Mouse (Mus musculus): ENCODE data around the gene Gmip. TPM values are rescaled to one million over a fixed set of nuclear protein-coding genes. Genes with fewer than 3 reads are reported as not detected.

Gmip gene
- polyA plus RNA-seq (2016; fragmentation: Nextera tagmentation; extraction: Ambion mirVana): 19.6 and 20.2 TPM in 2 replicates

GRCm38 (mm10) chr8:69808094-69808863, at the start of gene Gmip:
TSS of gene Gmip (plus strand) at chr8:69808679.
- no peaks in the 10 kb centered on the region for H3K27me3 ChIP-seq
- H3K4me3 ChIP-seq: peak within 1 kb of the TSS; percentile 51
- H3K9ac ChIP-seq (replicated peaks): peak within 1 kb of the TSS; percentile 81
- whole genome bisulfite sequencing: 7% methylated on average over 28 of the region's 28 CpGs
- H3K4me1 ChIP-seq: peaks cover 16% of the 10 kb centered on the region
- no peaks in the 10 kb centered on the region for H3K9me3 ChIP-seq
- H3K27ac ChIP-seq (replicated peaks): peak within 1 kb of the TSS; percentile 66
- H3K4me2 ChIP-seq (replicated peaks): peak within 1 kb of the TSS; percentile 86
- peak; percentile 80 for ATAC-seq (ENCODE audit: low FRiP score, low read depth)
- peaks cover 64% of the 10 kb centered on the region for H3K36me3 ChIP-seq

- no peak overlapping the region for H3K9ac ChIP-seq (replicated peaks)
- no peaks in the 10 kb centered on the region for H3K9me3 ChIP-seq
- H3K4me1 ChIP-seq: no peaks in the 10 kb centered on the region
- no peak for ATAC-seq (ENCODE audit: low FRiP score, low read depth)
- 87% methylated on average over 4 of the region's 4 CpGs for WGBS
- H3K27ac ChIP-seq (replicated peaks): no peak overlapping the region
- H3K36me3 ChIP-seq: peaks cover 68% of the 10 kb centered on the region
- H3K27me3 ChIP-seq: no peaks in the 10 kb centered on the region
- H3K4me2 ChIP-seq (replicated peaks): no peak overlapping the region
- H3K4me3 ChIP-seq: no peak overlapping the region
Measured at GRCm38 (mm10) chr8:69761814-69762445, 46.5 kb upstream of the Gmip start.

GRCm38 (mm10) chr8:69771221-69771620, 37.3 kb upstream of the Gmip start:
- Histone ChIP-seq H3K27me3 (no peaks in the 10 kb centered on the region), H3K27ac (replicated peaks) (no peak overlapping the region), H3K9me3 (no peaks in the 10 kb centered on the region), H3K9ac (replicated peaks) (no peak overlapping the region), H3K4me2 (replicated peaks) (no peak overlapping the region), H3K4me3 (no peak overlapping the region), H3K36me3 (peaks cover 44% of the 10 kb centered on the region), H3K4me1 (peaks cover 26% of the 10 kb centered on the region)
- WGBS: 90% methylated on average over 9 of the region's 9 CpGs
- no peak for ATAC-seq (ENCODE audit: low FRiP score, low read depth)

- ATAC-seq (ENCODE audit: low FRiP score, low read depth): no peak
- 97% methylated on average over 2 of the region's 2 CpGs for WGBS
- Histone ChIP-seq H3K9me3 (no peaks in the 10 kb centered on the region), H3K4me2 (replicated peaks) (peak overlapping the region; percentile 13; the same call in 1 of the 2 replicates), H3K36me3 (peaks cover 36% of the 10 kb centered on the region), H3K27me3 (no peaks in the 10 kb centered on the region), H3K4me1 (peaks cover 26% of the 10 kb centered on the region), H3K9ac (replicated peaks) (peak overlapping the region; percentile 39), H3K4me3 (no peak overlapping the region), H3K27ac (replicated peaks) (no peak overlapping the region)
Measured at GRCm38 (mm10) chr8:69772106-69772505, 36.4 kb upstream of the Gmip start.

DNA sequence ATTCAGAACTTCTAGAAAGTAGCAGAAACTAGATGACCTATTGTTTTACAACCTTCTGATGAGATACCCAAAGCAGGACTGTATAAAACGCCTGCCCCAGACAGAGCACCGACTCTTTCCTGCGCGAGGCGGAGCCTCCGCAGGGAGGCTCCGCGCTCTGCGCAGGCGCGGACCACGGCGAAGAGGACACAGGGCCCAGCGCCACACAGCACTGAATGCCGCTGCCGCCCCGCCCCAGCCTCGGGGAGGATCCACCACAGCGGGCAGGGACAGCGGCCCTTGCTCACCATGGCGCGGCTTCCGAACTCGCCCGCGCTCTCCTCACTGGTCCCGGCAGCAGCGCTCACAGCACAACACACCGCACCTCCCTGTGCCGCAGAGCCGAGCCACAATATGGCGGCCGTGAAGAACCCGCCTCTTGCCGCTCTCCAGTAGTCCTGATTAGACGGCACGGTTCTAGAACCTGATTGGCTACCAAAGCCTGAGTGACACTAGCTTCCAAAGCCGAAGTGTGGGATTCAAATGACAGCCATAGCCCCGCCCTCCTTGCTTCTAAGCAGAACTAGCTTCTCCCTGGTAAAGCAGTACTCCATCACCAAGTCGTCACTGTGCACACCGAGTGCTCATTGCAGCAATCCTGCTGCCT, 33.9 kb upstream of the Gmip start, which contains the start of gene Gm20422:
TSS of gene Gm20422 (minus strand) at position 384 of the 646 bp plus-strand sequence.
- peaks cover 11% of the 10 kb centered on the region; the same call in 1 of the 2 replicates for H3K36me3 ChIP-seq
- no peaks in the 10 kb centered on the region for H3K9me3 ChIP-seq
- peak within 1 kb of the TSS; percentile 68 for H3K4me2 ChIP-seq (replicated peaks)
- H3K4me3 ChIP-seq: peak within 1 kb of the TSS; percentile 84
- peak within 1 kb of the TSS; percentile 99 for H3K27ac ChIP-seq (replicated peaks)
- no peaks in the 10 kb centered on the region for H3K27me3 ChIP-seq
- peak within 1 kb of the TSS; percentile 90 for H3K9ac ChIP-seq (replicated peaks)
- peaks cover 26% of the 10 kb centered on the region for H3K4me1 ChIP-seq
- WGBS: under 1% methylated on average over 39 of the region's 41 CpGs
- peak; percentile 99 for ATAC-seq (ENCODE audit: low FRiP score, low read depth)

DNA sequence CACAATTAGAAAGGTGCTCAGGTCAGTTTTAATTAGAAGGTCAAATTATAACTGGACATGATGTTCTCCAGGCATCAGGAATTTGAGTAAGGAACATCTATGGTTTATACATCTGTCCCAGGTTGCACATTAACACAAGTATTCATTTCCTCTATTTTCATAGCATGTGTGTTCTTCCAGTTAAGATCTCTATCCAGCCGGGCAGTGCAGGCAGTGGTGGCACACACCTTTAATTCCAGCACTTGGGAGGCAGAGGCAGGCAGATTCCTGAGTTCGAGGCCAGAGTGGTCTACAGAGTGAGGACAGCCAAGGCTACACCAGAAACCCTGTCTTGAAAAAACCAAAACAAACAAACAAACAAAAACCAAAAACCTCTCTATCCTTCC, 33.3 kb upstream of the Gmip start:
- Histone ChIP-seq H3K36me3 (0 out of 2 replicates have a peak, but pooled peaks cover 6% of the 10 kb centered on the region), H3K27ac (replicated peaks) (peak overlapping the region; percentile 99), H3K9me3 (no peaks in the 10 kb centered on the region), H3K4me1 (peaks cover 26% of the 10 kb centered on the region), H3K27me3 (no peaks in the 10 kb centered on the region), H3K4me2 (replicated peaks) (peak overlapping the region; percentile 46), H3K9ac (replicated peaks) (peak overlapping the region; percentile 90; the same call in 1 of the 2 replicates), H3K4me3 (peak overlapping the region; percentile 84)
- no peak; the same call in 1 of the 2 replicates for ATAC-seq (ENCODE audit: low FRiP score, low read depth)
- WGBS: 61% methylated on average over 2 of the region's 2 CpGs

DNA sequence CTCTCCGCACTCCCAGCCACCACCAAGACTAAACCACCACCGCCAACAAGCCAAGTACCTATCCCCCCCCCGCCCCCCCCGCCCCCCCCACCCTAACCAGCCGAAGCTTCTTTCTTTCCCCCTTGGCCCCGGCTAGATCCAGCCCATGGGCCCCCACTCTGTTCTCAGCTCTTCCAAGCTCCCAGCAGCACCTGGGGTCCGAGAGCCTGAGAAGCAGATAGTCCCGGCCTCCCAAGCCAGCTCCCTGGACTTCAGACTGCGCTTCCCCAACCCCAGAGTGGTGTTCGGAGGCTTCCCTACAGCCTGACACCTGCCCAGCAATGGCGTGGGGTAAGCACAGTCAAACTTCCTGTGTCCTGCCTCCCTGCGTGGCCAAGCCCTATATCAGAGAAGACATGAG, 31.4 kb upstream of the Gmip start:
- Histone ChIP-seq H3K27me3 (no peaks in the 10 kb centered on the region), H3K27ac (replicated peaks) (no peak overlapping the region), H3K9me3 (no peaks in the 10 kb centered on the region), H3K9ac (replicated peaks) (no peak overlapping the region), H3K4me3 (no peak overlapping the region), H3K36me3 (no peaks in the 10 kb centered on the region), H3K4me1 (peaks cover 20% of the 10 kb centered on the region), H3K4me2 (replicated peaks) (no peak overlapping the region)
- WGBS: 68% methylated on average over 11 of the region's 12 CpGs
- no peak for ATAC-seq (ENCODE audit: low FRiP score, low read depth)

GRCm38 (mm10) chr8:69789105-69789504, 19.4 kb upstream of the Gmip start:
- 88% methylated on average over 5 of the region's 5 CpGs for WGBS
- H3K4me2 ChIP-seq (replicated peaks): no peak overlapping the region
- H3K4me3 ChIP-seq: no peak overlapping the region
- H3K36me3 ChIP-seq: peaks cover 10% of the 10 kb centered on the region
- H3K4me1 ChIP-seq: peaks cover 19% of the 10 kb centered on the region
- H3K9me3 ChIP-seq: no peaks in the 10 kb centered on the region
- H3K27me3 ChIP-seq: no peaks in the 10 kb centered on the region
- H3K9ac ChIP-seq (replicated peaks): no peak overlapping the region
- ATAC-seq (ENCODE audit: low FRiP score, low read depth): no peak
- no peak overlapping the region for H3K27ac ChIP-seq (replicated peaks)

GRCm38 (mm10) chr8:69789731-69790130, 18.7 kb upstream of the Gmip start:
- no peak for ATAC-seq (ENCODE audit: low FRiP score, low read depth)
- peaks cover 19% of the 10 kb centered on the region for H3K4me1 ChIP-seq
- no peaks in the 10 kb centered on the region for H3K27me3 ChIP-seq
- no peaks in the 10 kb centered on the region for H3K9me3 ChIP-seq
- no peak overlapping the region for H3K27ac ChIP-seq (replicated peaks)
- WGBS: 69% methylated on average over 5 of the region's 5 CpGs
- H3K36me3 ChIP-seq: peaks cover 16% of the 10 kb centered on the region
- no peak overlapping the region for H3K4me2 ChIP-seq (replicated peaks)
- H3K9ac ChIP-seq (replicated peaks): no peak overlapping the region
- no peak overlapping the region for H3K4me3 ChIP-seq

- WGBS: 32% methylated on average over 11 of the region's 11 CpGs
- Histone ChIP-seq H3K4me1 (peaks cover 19% of the 10 kb centered on the region), H3K9ac (replicated peaks) (peak overlapping the region; percentile 95), H3K27me3 (no peaks in the 10 kb centered on the region), H3K9me3 (no peaks in the 10 kb centered on the region), H3K4me3 (peak overlapping the region; percentile 88), H3K36me3 (peaks cover 22% of the 10 kb centered on the region), H3K4me2 (replicated peaks) (peak overlapping the region; percentile 88), H3K27ac (replicated peaks) (peak overlapping the region; percentile 70)
- ATAC-seq (ENCODE audit: low FRiP score, low read depth): no peak
Measured at GRCm38 (mm10) chr8:69790364-69790763, 18.1 kb upstream of the Gmip start.

DNA sequence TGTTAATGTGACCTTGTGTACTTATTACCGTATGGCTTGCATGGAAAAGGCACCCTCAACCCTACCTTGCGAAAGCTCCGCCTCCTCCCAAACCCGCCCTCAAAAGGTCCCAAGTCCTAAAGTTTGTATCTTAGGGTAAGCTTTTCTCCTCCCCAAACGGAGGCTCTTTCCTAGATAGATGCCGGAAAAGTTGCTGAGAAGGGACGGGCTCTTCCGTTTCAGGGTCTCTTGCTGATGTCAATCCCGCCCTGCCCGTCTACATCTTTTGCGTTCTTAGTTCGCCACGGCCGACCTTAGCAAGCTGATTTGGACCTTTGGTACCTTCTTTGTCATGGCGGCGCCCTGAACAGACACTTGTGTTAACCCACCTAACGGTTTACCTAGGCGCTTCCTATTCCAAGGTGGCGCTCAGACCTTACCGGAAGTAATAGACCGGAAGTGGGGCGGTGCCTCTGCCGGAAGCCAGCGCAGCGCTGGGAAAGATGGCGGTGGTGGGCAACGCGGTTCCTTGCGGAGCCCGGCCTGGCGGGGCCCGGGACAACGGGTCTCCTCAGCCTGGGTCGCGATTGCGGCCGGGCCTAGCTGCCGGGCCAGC, 17.6 kb upstream of the Gmip start, which contains the start of the genes Atp13a1 and Zfp866:
TSS of gene Atp13a1 (plus strand) at position 391 of the 595 bp plus-strand sequence.
TSS of gene Zfp866 (minus strand) at position 406 of the 595 bp plus-strand sequence.
- Histone ChIP-seq H3K9ac (replicated peaks) (peak within 1 kb of the TSS; percentile 95), H3K36me3 (peaks cover 27% of the 10 kb centered on the region), H3K27me3 (no peaks in the 10 kb centered on the region), H3K4me2 (replicated peaks) (peak within 1 kb of the TSS; percentile 88), H3K9me3 (no peaks in the 10 kb centered on the region), H3K4me1 (peaks cover 19% of the 10 kb centered on the region), H3K27ac (replicated peaks) (peak within 1 kb of the TSS; percentile 70), H3K4me3 (peak within 1 kb of the TSS; percentile 88)
- under 1% methylated on average over 38 of the region's 38 CpGs for WGBS
- ATAC-seq (ENCODE audit: low FRiP score, low read depth): peak; percentile 97

Measured in midbrain, embryonic 12.5 days (tissue).